Mouse (Mus musculus) mesoderm, embryonic 11.5 days (tissue): ENCODE results near the gene Srebf2.
"Not testable (repeated sequence)": the region's sequence is repeated elsewhere in the genome, so short reads cannot be mapped to it uniquely, and the experiment has no call there.

Experiments used
- DNase-seq: peaks from one replicate; pipeline ENCODE4 v3.0.0-alpha.2; 2012; ENCODE audit warnings: low read depth, low spot score

Srebf2 gene

DNA sequence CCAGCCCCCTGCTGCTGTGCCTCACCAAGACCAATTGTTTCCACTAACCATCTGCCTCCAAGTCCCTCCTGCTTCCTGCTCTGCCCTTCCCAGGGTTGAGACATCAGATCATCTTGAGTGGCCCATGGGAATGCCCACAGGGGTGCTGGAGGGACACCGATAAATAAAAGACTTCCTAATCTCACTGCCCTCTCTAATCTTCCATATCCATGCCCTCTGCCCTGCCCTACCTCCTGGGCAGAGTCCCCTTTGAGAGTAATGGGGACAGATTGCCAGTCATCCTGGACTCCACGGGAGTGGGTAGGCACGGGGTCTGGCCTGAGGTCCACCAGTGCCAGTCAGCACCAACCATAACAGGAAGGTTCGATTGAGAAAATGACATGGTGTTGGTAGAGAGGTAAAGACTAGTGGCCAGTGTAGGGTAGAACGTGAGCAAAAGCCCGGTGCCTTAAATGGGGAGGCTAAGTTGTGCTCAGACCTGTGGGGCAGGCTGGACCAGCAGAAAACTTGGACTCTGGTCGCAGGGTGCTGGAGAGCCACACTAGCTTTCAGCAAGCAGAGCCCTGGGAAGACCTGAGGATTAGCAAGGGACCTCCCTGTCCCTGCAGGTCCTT is 77.7 kb downstream of the Srebf2 start:
- DNase-seq: no peak

DNA sequence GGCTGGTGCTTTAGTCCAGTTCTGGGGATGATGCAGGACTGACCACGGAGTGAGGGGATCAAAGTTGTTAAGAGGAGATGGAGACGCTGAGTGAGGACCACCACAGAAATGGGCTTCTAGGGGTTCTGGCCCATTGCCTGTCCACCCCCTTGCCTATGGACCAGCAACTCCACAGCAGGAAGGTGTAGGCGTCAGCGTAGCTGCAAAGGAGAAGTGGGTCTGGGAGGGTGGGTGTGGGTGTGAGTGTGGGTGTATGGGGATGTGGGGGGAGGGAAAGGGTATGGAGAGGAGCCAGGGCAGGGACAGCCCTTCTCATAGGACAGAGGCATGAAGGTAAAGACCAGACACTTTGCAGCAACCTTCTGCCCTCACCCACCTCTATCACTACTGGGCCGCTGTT is 78.8 kb downstream of the Srebf2 start:
- DNase-seq: no peak

DNA sequence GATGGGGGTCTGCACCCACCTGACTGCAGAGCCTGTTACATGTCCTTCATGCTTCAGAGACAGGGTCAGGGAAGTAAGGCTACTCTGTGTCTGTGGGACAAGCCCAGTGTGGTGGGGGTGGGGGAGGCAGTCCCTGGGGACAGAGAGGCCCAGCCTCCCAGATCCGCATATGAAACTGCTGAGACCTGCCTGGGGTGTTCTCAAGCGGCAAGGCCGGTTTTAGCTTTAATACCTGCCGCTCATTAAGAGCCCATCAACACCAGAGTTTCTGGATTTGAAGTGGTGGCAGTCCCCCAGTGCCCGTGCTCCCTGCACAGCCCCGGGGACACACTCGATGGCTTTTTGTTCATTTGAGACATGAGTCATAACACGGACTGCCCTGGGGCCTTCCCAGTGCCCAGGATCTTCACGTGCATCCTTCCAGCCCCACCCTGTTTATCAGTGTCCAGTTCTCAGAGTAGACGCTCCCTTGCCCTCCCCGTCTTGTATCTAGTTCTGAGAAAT is 82.6 kb downstream of the Srebf2 start:
- no peak for DNase-seq

DNA sequence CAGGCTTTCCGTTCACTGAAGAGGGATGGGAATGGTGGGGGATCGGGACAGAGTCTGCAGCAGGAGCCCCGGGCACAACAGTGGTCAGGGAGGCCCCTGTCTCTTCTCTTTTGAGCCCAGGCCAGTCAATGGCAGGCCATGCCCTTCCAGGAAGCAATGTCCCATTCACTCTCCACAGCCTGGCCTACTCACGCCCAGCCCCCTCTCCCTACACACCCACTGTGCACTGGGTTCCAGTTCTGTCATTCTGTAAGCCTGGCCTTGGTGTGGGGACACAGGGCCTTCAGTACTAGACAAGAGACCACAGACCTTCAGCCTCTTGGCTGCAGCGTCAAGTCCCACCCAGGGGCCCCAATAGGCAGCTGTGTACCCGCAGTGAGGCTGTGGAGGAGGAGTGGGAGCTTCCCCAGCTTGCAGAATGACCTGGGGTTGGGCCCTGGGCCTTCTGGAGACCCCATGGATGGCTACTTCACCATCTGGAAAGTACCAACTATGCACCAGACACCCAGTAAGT is 83.2 kb downstream of the Srebf2 start:
- DNase-seq: no peak

DNA sequence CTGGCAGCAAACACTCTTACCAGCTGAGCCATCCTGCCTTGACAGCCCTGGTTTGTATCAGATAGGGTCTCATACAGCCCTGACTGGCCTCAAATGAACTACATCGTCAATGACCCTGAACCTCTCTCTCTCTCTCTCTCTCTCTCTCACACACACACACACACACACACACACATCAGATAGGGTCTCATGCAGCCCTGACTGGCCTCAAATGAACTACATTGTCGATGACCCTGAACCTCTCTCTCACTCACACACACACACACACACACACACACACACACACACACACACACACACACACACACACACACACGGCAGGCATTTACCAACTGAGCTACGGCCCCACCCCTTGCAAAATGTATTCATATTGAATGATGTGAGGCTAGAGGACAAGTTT is 84.1 kb downstream of the Srebf2 start:
- DNase-seq: no peak

DNA sequence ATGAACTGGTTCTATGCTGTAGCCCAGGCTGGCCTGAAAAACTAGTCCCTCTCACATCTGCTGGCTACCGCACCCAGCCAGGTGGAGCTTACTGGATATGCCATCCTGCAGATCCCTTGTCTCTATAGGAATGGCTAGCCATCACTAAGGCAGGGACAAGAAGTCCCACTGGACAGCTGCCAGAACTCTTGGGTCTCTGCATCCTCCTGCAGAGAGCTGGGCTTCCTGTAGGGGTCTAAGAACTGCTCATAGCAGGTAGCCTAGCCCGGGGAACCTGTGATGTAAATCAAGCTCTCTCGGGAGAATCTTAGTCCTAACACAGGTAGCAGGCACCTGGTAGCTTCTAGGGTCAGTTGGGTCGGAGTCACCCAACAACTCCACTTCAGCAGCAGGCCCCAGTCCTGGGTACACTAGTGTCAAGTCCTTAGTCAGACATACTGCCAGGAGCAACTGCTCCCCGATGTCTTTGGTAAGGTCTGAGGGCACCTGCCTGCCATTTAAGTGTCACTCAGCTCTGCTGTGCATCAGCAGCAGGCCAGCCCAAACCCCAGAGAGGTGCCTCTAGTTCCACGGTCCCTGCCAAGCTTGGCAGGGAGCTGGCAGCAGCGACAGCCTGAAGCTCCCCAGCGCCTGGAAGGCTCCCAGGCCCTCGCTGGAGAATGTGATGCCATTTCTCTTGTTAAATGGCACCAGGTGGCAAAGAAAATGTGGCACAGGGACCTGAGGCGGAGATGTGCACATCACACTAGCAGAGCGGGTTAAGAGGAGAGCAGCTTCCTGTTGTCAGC is 84.8 kb downstream of the Srebf2 start:
- DNase-seq: no peak

DNA sequence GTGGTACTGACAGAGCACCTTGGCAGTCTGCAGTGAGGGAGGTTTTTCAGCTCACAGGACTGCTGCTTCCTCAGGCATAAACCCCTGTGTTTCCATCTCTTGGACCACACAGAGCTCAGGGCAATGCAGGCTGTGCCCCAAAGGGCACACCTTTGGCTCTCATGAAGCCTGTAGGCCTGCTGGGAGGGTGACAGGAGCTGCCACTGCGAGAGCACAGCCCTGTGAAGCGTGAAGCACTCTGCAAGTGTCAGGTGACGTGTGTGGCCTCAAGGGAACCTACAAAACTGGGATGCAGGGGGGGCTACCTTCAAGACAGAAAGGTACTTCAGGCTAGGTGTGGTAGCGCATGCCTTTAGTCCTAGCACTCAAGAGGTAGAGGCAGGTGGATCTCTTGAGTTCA is 85.7 kb downstream of the Srebf2 start:
- no peak for DNase-seq

DNA sequence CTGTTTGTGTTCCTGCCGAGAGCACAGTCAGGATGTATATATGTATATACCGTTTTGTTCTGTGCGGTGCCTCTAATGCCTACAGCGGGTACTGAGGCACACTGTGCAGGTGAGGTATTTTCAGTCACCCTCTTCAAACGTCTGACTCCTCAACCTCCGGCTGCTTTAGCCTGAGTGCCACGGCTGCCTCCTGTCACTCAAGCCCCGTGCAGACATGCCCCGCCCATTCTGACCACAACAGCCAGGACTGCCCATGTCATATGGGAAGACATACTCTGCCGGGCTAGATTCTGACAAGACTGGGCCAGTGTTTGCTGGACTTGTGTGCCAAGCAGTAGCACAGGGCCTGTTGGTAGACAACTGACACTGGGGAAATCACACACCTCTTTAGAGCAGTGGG is 88.7 kb downstream of the Srebf2 start:
- no peak for DNase-seq

DNA sequence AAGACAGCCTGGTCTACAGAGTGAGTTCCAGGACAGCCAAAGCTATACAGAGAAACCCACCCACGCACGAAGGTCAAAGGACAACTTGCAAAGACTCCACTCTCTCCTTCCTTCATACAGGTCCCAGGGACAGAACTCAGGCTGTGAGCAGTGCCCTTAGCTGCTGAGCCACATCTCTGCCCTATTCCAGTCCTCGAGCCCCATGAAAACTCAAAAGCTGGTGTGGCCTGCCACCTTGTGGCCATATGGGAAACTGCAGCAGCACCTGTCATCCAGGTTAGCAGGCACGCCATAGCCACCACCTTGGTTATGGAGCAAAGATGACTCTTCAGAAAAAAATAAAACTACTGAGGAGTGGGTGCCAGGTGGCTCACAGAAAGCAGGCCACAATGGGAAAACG is 89.6 kb downstream of the Srebf2 start:
- peak; percentile 79 for DNase-seq

DNA sequence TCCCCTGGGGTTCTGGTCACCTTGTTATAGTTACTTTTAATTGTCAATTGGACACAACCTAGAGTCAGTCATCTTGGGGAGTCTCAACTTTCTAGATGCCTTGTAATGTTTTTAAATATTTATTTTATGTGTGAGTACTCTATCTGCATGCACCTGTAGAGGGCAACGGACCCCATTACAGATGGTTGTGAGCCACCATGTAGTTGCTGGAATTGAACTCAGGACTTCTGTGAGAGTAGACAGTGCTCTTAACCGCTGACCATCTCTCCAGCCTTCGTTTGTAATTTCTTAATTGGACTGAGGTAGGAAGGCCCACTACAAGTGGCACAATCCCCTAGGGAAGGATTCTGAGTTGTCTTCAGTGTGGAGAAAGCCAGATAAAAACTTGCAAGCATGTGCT is 96.3 kb downstream of the Srebf2 start:
- no peak for DNase-seq

DNA sequence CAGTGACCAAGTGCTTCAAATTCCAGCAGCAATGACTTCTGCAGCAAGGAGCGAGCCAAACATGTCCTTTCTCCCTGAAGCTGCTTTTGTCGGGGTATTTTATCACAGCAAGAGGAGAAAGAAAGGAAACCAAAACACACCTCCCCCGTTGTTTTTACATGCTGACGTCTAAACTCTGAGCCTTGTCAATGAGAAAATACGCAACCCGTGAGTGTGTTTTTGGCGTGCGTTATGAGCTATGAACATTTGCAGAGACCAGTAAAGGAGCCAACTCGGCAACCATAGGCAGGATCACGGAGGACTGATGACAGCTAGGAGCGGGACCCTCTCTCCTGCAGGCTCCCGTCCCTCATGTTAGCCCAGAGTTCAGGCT is 96.7 kb downstream of the Srebf2 start:
- no peak for DNase-seq

DNA sequence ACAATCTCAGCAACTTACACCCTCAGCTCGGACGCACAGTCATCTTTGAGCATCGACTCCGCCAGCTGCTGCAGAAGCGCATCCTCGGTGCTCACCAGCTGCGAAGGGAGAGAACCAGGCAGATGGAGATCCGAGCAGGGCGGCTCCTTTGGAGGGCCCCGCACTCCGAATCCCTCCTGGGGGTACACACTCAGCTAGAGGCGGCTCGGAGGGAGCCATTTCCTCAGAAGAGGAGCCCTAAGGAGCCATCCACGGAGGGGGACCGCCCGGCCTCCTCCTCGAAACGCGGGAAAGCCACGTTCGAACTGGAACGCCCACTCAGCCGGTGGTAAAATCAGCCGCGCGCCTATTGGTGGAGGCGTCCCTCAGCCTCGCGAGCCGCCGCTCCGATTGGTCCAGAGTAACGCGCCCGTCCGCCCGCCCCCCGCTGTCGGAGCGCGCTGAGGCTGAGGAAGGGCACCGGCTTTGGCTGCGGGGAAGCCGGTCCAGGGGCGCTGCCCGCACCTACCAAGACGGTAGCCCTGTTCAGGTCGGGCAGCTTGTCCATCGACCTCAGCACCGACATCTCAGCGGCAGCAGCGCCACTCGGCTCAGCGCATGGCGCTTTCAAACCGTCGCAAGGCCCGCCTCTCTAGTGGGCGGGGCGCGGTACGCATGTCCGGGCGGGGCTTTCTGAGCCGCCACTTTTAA is 97.3 kb downstream of the Srebf2 start, which contains the start of gene Cenpm:
Gene Cenpm, minus strand, starts transcription at position 634 of the 690 bp plus-strand sequence.
- DNase-seq: peak; percentile 90

DNA sequence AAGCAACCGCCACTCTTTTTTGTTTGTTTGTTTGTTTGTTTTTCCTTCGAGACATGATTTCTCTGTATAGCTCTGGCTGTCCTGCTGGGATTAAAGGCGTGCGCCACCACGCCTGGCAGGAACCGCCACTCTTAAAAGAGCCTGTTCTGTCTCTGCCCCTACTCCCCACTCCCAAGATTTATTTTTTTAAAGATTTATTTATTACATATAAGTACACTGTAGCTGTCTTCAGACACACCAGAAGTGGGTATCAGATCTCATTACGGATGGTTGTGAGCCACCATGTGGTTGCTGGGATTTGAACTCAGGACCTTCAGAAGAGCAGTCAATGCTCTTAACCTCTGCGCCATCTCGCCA is 97.8 kb downstream of the Srebf2 start:
- DNase-seq: not testable (repeated sequence)

DNA sequence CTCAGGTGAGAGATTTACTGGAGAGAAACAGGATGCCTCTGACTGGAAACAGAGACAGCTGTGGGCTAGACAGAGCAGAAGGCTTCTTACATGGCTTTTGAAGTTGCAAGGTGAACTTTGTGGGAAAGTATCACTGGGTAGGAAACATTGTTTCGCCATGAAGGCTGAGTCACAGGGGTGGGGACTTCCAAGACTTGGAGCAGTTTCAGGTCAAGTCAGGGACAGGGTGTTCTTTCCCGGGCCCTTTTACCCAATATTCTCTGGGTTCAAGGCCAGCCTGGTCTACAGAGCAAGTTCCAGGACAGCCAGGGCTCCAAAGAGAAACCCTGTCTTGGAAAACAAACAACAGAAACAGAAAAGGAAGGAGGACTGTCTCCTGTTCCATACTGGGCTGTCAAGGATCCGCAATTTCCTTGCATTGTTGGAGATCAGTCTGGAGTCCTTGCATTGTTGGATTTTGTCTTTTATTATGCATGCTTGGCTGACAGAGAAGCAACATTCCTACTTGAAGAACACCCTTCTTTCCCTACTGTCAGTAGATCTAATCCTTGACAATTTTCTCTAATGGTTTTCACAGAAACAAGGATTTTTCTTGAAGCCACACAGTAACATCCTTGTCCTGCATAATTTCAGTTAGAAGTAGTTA is 100.3 kb downstream of the Srebf2 start:
- no peak for DNase-seq

DNA sequence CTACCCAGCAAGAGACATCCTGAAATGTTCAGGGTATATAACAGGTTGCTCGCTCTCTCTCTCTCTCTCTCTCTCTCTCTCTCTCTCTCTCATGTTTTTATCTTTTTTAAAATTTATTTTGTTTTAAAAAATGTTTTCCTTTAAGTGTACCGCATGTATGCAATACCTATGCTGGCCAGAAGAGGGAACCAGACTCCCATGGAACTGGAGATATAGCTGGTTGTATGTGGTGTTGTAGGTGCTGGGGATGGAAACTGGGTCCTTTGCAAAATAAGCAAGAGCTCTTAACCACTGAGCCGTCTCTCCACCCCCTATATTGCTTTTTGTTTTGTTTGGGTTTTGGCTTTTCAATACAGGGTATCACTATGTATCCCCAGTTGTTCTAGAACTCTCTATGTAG is 104.6 kb downstream of the Srebf2 start:
- DNase-seq: no peak

DNA sequence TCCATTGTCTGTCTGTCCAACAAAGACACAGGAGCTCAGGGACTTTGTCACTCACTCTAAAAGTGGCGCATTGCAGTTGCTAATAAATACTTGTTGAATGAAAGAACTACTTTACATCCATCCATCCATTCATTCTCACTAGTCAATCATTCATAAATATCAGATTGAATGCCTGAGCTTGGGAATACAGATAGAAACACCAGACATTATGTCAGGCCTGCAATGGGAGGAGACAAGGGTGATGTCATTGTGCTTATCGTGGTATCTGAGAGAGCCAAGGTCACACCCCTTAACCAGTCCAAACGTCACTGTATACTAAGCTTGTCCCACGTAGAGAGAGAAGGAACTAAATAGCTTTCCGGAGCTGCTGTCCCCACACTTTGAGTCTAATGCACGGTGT is 105.1 kb downstream of the Srebf2 start, which contains the start of gene 1500009C09Rik:
Gene 1500009C09Rik, plus strand, starts transcription at position 301 of the 400 bp plus-strand sequence.
- no peak for DNase-seq
